Mouse (Mus musculus) lung, adult 2 months (tissue): ENCODE results near the gene Zic5.

ENCODE experiments used
- CTCF ChIP-seq: fragments of 200-500 bp; IDR thresholded peaks from 2 replicates; pipeline ENCODE4 v1.5.1; 2011; ENCODE audit warnings: mild to moderate bottlenecking, low read length, control low read depth; ENCODE audit not compliant: insufficient read depth
- POLR2A ChIP-seq: fragments of 200-500 bp; IDR thresholded peaks from 2 replicates; pipeline ENCODE4 v1.6.1; 2011; ENCODE audit warnings: low read depth, mild to moderate bottlenecking, control low read depth, low read length, borderline replicate concordance; ENCODE audit errors: extremely low read depth

GRCm38 (mm10) chr14:122452701-122453387, 12.6 kb downstream of the Zic5 start:
- TF ChIP-seq CTCF: no peak
- TF ChIP-seq POLR2A: no peak
